Mouse (Mus musculus): ENCODE measurements around the gene Nr6a1. TPM values are rescaled to one million over a fixed set of nuclear protein-coding genes. Genes with fewer than 3 reads are reported as not detected.

The Nr6a1 gene
- polyA plus RNA-seq, 1 experiment = 1.8 TPM

- Histone ChIP-seq H3ac (ENCODE audit: control insufficient read depth, insufficient read length) (no peak overlapping the region), H3K79me2 (ENCODE audit: control insufficient read depth, insufficient read depth) (no peaks in the 10 kb centered on the region), H3K27me3 (ENCODE audit: control insufficient read depth, insufficient read depth, insufficient read length) (no peaks in the 10 kb centered on the region), H3K36me3 (ENCODE audit: control insufficient read depth, insufficient read depth) (no peaks in the 10 kb centered on the region), H3K4me3 (no peak overlapping the region), H3K4me2 (ENCODE audit: low read depth) (no peak overlapping the region)
- TF ChIP-seq SRF (IDR thresholded peaks at IDR 0.05; ENCODE audit: control insufficient read depth, insufficient read length, low read depth) (peak; percentile 34), MYOD1 (IDR thresholded peaks at IDR 0.05; ENCODE audit: control insufficient read depth in 1 of 3, insufficient read length in 2 of 3, low read depth in 2 of 3) (peak in 1 of 3 experiments; percentile 70), TCF3 (IDR thresholded peaks at IDR 0.05; ENCODE audit: insufficient read length, low read depth) (no peak), MYOG (IDR thresholded peaks at IDR 0.05; ENCODE audit: control insufficient read depth in 1 of 3, insufficient read depth in 1 of 3, insufficient read length in 2 of 3, low read depth in 2 of 3) (peak in 1 of 3 experiments; percentile 66)
Measured at GRCm38 (mm10) chr2:38944460-38945161, 17.1 kb upstream of the Nr6a1 start.

DNA sequence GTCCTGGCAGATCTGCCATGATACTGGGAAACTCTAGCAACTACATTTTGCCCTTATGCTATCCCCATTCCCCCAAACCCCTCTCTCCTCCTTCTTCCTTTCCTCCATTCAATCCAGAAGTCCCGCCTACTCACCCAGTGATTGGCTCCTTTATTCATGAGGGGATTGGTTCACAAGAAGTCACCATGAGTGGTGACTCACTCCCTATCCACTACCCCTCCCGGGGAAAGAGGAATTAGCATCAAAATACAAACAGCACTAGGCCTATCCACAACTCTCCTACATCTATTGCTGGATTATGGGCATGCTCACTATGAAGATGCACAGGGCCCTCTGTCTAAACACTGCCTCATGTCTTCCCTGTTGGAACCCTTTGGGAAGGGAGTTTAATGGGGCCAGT, 16.5 kb upstream of the Nr6a1 start:
- H3K36me3 ChIP-seq (ENCODE audit: control insufficient read depth, insufficient read depth) = no peaks in the 10 kb centered on the region
- no peak for TF ChIP-seq REST (IDR thresholded peaks at IDR 0.05; ENCODE audit: insufficient read depth, insufficient read length)
- no peak for TF ChIP-seq TCF12 (IDR thresholded peaks at IDR 0.05; ENCODE audit: insufficient read depth, poor library complexity, severe bottlenecking)
- no peak for TF ChIP-seq TCF3 (IDR thresholded peaks at IDR 0.05; ENCODE audit: insufficient read length, low read depth)
- no peak for TF ChIP-seq POLR2A (IDR thresholded peaks at IDR 0.05; ENCODE audit: insufficient read length, low read depth)
- TF ChIP-seq MYOD1 (IDR thresholded peaks at IDR 0.05; ENCODE audit: control insufficient read depth in 1 of 3, insufficient read length in 2 of 3, low read depth in 2 of 3) = no peak
- TF ChIP-seq SRF (IDR thresholded peaks at IDR 0.05; ENCODE audit: control insufficient read depth, insufficient read length, low read depth) = no peak
- TF ChIP-seq E2F4 (IDR thresholded peaks at IDR 0.05; ENCODE audit: insufficient read depth) = no peak
- TF ChIP-seq CEBPB (IDR thresholded peaks at IDR 0.05; ENCODE audit: insufficient read depth, poor library complexity, severe bottlenecking) = no peak
- no peak for TF ChIP-seq USF1 (IDR thresholded peaks at IDR 0.05; ENCODE audit: low read depth)
- TF ChIP-seq MYOG (IDR thresholded peaks at IDR 0.05; ENCODE audit: control insufficient read depth in 1 of 3, insufficient read depth in 1 of 3, insufficient read length in 2 of 3, low read depth in 2 of 3) = no peak
- TF ChIP-seq POLR2AphosphoS2 (IDR thresholded peaks at IDR 0.05; ENCODE audit: insufficient read length, low read depth) = no peak
- TF ChIP-seq MAX (IDR thresholded peaks at IDR 0.05; ENCODE audit: low read depth) = no peak
- no peak overlapping the region for H3K4me3 ChIP-seq
- no peaks in the 10 kb centered on the region for H3K27me3 ChIP-seq (ENCODE audit: control insufficient read depth, insufficient read depth, insufficient read length)
- H3ac ChIP-seq (ENCODE audit: control insufficient read depth, insufficient read length) = no peak overlapping the region
- H3K4me2 ChIP-seq (ENCODE audit: low read depth) = no peak overlapping the region
- H3K79me2 ChIP-seq (ENCODE audit: control insufficient read depth, insufficient read depth) = no peaks in the 10 kb centered on the region

DNA sequence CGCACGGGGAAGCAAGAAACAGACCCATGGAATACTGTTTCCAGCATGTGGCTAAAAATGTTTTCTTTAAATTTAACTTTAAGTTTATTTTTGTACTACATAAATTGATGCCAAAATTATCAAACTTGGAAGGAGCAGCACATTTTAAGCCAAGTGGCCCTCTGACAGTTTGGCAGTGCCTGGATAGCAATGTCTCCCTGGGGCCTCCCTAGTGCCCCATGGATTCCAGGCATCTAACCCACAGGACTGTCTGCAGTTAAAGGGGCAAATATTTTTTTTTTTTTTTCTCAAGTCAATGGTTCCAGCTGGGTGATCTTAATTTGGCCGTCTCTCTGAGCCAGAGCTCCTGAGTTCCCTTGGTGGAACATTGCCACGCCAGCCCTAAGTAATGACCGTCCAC, 15.7 kb upstream of the Nr6a1 start:
- Histone ChIP-seq H3K4me2 (ENCODE audit: low read depth) (no peak overlapping the region), H3K36me3 (ENCODE audit: control insufficient read depth, insufficient read depth) (no peaks in the 10 kb centered on the region), H3ac (ENCODE audit: control insufficient read depth, insufficient read length) (no peak overlapping the region), H3K27me3 (ENCODE audit: control insufficient read depth, insufficient read depth, insufficient read length) (no peaks in the 10 kb centered on the region), H3K79me2 (ENCODE audit: control insufficient read depth, insufficient read depth) (no peaks in the 10 kb centered on the region), H3K4me3 (no peak overlapping the region)
- TF ChIP-seq MYOG (IDR thresholded peaks at IDR 0.05; ENCODE audit: control insufficient read depth in 1 of 3, insufficient read depth in 1 of 3, insufficient read length in 2 of 3, low read depth in 2 of 3) = no peak
- no peak for TF ChIP-seq POLR2AphosphoS2 (IDR thresholded peaks at IDR 0.05; ENCODE audit: insufficient read length, low read depth)
- no peak for TF ChIP-seq REST (IDR thresholded peaks at IDR 0.05; ENCODE audit: insufficient read depth, insufficient read length)
- no peak for TF ChIP-seq SRF (IDR thresholded peaks at IDR 0.05; ENCODE audit: control insufficient read depth, insufficient read length, low read depth)
- TF ChIP-seq CEBPB (IDR thresholded peaks at IDR 0.05; ENCODE audit: insufficient read depth, poor library complexity, severe bottlenecking) = no peak
- no peak for TF ChIP-seq TCF12 (IDR thresholded peaks at IDR 0.05; ENCODE audit: insufficient read depth, poor library complexity, severe bottlenecking)
- TF ChIP-seq TCF3 (IDR thresholded peaks at IDR 0.05; ENCODE audit: insufficient read length, low read depth) = no peak
- TF ChIP-seq MAX (IDR thresholded peaks at IDR 0.05; ENCODE audit: low read depth) = no peak

GRCm38 (mm10) chr2:38941898-38942297, 14.4 kb upstream of the Nr6a1 start:
- TF ChIP-seq TCF12 (IDR thresholded peaks at IDR 0.05; ENCODE audit: insufficient read depth, poor library complexity, severe bottlenecking) = no peak
- no peak for TF ChIP-seq USF1 (IDR thresholded peaks at IDR 0.05; ENCODE audit: low read depth)
- no peak for TF ChIP-seq POLR2AphosphoS2 (IDR thresholded peaks at IDR 0.05; ENCODE audit: insufficient read length, low read depth)
- TF ChIP-seq SRF (IDR thresholded peaks at IDR 0.05; ENCODE audit: control insufficient read depth, insufficient read length, low read depth) = peak; percentile 58
- TF ChIP-seq MAX (IDR thresholded peaks at IDR 0.05; ENCODE audit: low read depth) = no peak
- TF ChIP-seq TCF3 (IDR thresholded peaks at IDR 0.05; ENCODE audit: insufficient read length, low read depth) = peak; percentile 20
- no peak for TF ChIP-seq CEBPB (IDR thresholded peaks at IDR 0.05; ENCODE audit: insufficient read depth, poor library complexity, severe bottlenecking)
- no peak for TF ChIP-seq POLR2A (IDR thresholded peaks at IDR 0.05; ENCODE audit: insufficient read length, low read depth)
- TF ChIP-seq REST (IDR thresholded peaks at IDR 0.05; ENCODE audit: insufficient read depth, insufficient read length) = no peak
- peak; percentile 46 to 82 (median 81) for TF ChIP-seq MYOD1 (IDR thresholded peaks at IDR 0.05; ENCODE audit: control insufficient read depth in 1 of 3, insufficient read length in 2 of 3, low read depth in 2 of 3)
- no peak for TF ChIP-seq E2F4 (IDR thresholded peaks at IDR 0.05; ENCODE audit: insufficient read depth)
- peak; percentile 36 to 87 (median 37) for TF ChIP-seq MYOG (IDR thresholded peaks at IDR 0.05; ENCODE audit: control insufficient read depth in 1 of 3, insufficient read depth in 1 of 3, insufficient read length in 2 of 3, low read depth in 2 of 3)
- no peak overlapping the region for H3K4me2 ChIP-seq (ENCODE audit: low read depth)
- H3K4me3 ChIP-seq = no peak overlapping the region
- no peaks in the 10 kb centered on the region for H3K27me3 ChIP-seq (ENCODE audit: control insufficient read depth, insufficient read depth, insufficient read length)
- H3K36me3 ChIP-seq (ENCODE audit: control insufficient read depth, insufficient read depth) = no peaks in the 10 kb centered on the region
- H3ac ChIP-seq (ENCODE audit: control insufficient read depth, insufficient read length) = no peak overlapping the region
- no peaks in the 10 kb centered on the region for H3K79me2 ChIP-seq (ENCODE audit: control insufficient read depth, insufficient read depth)

Data from myocyte (in vitro differentiated cells).